Mouse (Mus musculus) hindbrain, embryonic 12.5 days (tissue): ENCODE measurements at regions not wholly inside any gene's neighbourhood (a gene's known extent, or its start where the extent isn't known, plus 50 kb on each side); places are given as distances from the start of the nearest gene placed in this dataset.

Experiments
- ATAC-seq: fragments of 200-750 bp; cut with Nextera tagmentation; 2 replicates; pipeline ENCODE4 v1.8.0; 2017; ENCODE audit warnings: moderate TSS enrichment; ENCODE audit not compliant: low FRiP score
- H3K27ac ChIP-seq: fragments of 300-500 bp; sonication (generic); 2 replicates; pipeline ENCODE4 v1.5.1; 2016; ENCODE audit warnings: mild to moderate bottlenecking
- H3K27me3 ChIP-seq: fragments of 300-500 bp; sonication (generic); 2 replicates; pipeline ENCODE4 v1.6.1; 2016; ENCODE audit warnings: mild to moderate bottlenecking
- H3K36me3 ChIP-seq: fragments of 300-500 bp; sonication (generic); 2 replicates; pipeline ENCODE4 v1.6.1; 2016; ENCODE audit warnings: mild to moderate bottlenecking
- H3K4me1 ChIP-seq: fragments of 300-500 bp; sonication (generic); 2 replicates; pipeline ENCODE4 v1.6.1; 2016
- H3K4me2 ChIP-seq: fragments of 300-500 bp; sonication (generic); replicated peaks from 2 replicates; pipeline ENCODE4 v1.6.1; 2016; ENCODE audit warnings: mild to moderate bottlenecking
- H3K4me3 ChIP-seq: fragments of 300-500 bp; sonication (generic); 2 replicates; pipeline ENCODE4 v1.5.1; 2016; ENCODE audit warnings: mild to moderate bottlenecking
- H3K9ac ChIP-seq: fragments of 300-500 bp; sonication (generic); 2 replicates; pipeline ENCODE4 v1.6.1; 2016; ENCODE audit warnings: mild to moderate bottlenecking, moderate library complexity
- H3K9me3 ChIP-seq: fragments of 300-500 bp; sonication (generic); replicated peaks from 2 replicates; pipeline ENCODE4 v1.6.1; 2016; ENCODE audit warnings: mild to moderate bottlenecking
- WGBS: fragments of 180-500 bp; shearing (Covaris S2); methylation state at CpG from one replicate; pipeline ENCODE4 v1.1.7; 2016; 5-methylcytosine and 5-hydroxymethylcytosine counted together

DNA sequence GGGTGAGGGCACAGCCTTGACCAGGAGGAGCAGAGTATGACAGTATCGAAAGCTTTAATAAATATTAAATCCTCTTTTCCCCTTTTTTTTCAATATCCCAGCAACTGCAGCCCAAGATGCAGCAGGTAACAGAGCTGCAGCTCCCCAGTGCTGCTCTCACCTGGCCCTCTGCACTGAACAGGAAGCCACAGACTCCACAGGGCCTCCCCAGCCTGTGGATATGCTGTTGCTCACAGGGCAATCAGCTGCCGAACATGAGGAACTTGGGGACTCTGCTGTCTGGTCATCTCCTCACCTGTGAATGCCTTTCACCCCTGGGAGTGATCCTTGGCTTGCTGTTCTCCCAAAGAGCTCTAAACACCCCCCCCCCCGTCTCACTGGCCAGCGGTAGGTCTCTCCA is 503.4 kb upstream of the Gm10131 start:
- Histone ChIP-seq H3K27me3 (no peaks in the 10 kb centered on the region; the same call in 1 of the 2 replicates), H3K4me1 (no peaks in the 10 kb centered on the region), H3K4me3 (no peak overlapping the region), H3K9ac (no peak overlapping the region), H3K9me3 (no peaks in the 10 kb centered on the region), H3K36me3 (no peaks in the 10 kb centered on the region), H3K27ac (no peak overlapping the region), H3K4me2 (no peak overlapping the region)
- 76% methylated on average over 4 of the region's 4 CpGs for WGBS
- ATAC-seq = no peak

DNA sequence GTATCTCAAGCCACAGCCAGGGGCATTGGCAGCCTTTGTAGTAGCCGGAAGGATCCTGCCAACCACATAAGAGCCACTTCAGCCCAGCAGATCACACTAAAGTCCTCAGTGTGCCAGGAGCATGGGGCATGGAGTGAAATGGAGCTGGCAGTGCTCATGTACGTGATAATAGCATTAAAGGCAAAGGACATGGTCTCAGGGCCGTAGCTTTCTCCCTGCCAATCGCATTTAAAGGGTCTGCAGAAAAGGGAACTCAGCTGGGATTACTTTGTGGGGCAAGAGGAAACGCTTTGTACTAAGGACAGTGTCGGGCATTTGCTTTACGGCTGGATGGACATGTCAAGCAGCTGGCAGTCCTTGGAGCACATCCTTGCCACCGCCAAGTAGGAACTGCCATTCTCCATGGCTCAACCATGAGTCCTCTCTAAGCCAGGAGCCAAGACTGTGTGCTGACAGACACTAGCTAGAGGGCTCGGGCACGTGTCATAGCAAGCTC is 502.5 kb upstream of the Gm10131 start:
- ATAC-seq = no peak
- Histone ChIP-seq H3K9me3 (no peaks in the 10 kb centered on the region), H3K27ac (no peak overlapping the region), H3K4me2 (no peak overlapping the region), H3K4me3 (no peak overlapping the region), H3K4me1 (no peaks in the 10 kb centered on the region), H3K36me3 (no peaks in the 10 kb centered on the region), H3K9ac (no peak overlapping the region), H3K27me3 (no peaks in the 10 kb centered on the region; the same call in 1 of the 2 replicates)
- 66% methylated on average over 10 of the region's 10 CpGs for WGBS

DNA sequence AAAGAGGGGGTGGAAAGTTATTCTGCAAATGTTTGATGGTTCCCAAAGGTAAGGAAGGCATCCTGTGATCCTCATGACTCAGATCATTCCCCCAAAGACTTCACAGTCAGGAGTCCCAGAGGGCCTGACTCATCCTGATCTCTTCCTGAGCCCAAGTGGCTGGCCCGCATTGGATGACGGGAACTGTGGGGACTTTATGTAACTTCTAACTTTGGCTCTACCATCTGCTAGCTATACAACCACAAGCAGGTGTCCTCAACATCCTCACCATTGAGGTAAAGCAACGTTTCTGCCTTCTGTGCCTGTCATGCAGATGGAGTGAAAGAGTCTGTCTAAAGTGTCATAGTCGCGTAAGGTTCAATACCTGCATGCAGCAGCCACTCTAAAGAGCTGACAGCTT is 501.6 kb upstream of the Gm10131 start:
- WGBS = 82% methylated on average over 5 of the region's 5 CpGs
- no peaks in the 10 kb centered on the region for H3K36me3 ChIP-seq
- H3K9me3 ChIP-seq = no peaks in the 10 kb centered on the region
- no peak overlapping the region for H3K4me2 ChIP-seq
- H3K4me3 ChIP-seq = no peak overlapping the region
- H3K27ac ChIP-seq = no peak overlapping the region
- no peaks in the 10 kb centered on the region; the same call in 1 of the 2 replicates for H3K27me3 ChIP-seq
- H3K9ac ChIP-seq = no peak overlapping the region
- no peaks in the 10 kb centered on the region for H3K4me1 ChIP-seq
- no peak for ATAC-seq

DNA sequence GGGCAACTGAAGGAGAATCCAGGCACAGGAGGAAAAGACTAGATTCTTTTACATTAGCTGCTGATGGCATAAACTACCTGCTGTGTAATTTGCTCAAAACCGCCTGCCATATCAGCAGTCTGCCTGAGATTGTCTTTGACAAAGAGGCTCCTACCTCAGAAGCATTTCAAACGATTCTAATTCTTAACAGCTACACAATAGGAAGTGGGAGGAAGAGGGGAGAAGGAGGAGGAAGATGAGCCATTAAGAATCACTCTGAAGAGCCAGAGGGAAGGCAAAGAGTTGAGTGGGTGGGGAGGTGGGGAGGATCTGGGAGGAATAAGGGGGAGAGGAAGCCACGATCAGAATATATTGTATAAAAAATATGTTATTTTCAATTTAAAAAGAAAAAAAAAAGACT is 500.9 kb upstream of the Gm10131 start:
- Histone ChIP-seq H3K9me3 (no peaks in the 10 kb centered on the region), H3K27ac (no peak overlapping the region), H3K4me2 (no peak overlapping the region), H3K27me3 (no peaks in the 10 kb centered on the region; the same call in 1 of the 2 replicates), H3K4me1 (no peaks in the 10 kb centered on the region), H3K4me3 (no peak overlapping the region), H3K36me3 (no peaks in the 10 kb centered on the region), H3K9ac (no peak overlapping the region)
- no peak for ATAC-seq
- WGBS = 67% methylated on average over 3 of the region's 3 CpGs

DNA sequence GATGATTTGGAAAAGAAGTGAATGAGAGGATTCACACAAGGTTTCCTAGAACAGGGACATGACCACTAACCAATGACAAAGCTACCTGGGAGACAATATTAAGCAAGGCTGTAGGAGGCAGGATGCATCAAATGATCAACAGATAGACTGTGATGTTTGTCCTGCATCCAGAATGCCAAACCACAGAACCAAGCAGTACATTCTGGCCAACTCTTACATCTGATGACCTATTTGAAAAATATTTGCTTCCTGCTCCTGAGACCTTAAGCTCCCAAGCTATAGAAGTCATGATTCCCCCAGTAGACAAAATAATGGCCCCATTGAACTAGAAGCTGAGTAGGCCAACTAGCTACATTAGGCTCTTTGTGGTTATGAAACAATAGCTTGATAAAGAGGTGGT is 498.6 kb upstream of the Gm10131 start:
- no peaks in the 10 kb centered on the region; the same call in 1 of the 2 replicates for H3K27me3 ChIP-seq
- no peak overlapping the region for H3K4me3 ChIP-seq
- H3K36me3 ChIP-seq = no peaks in the 10 kb centered on the region
- no peak for ATAC-seq
- no peaks in the 10 kb centered on the region for H3K4me1 ChIP-seq
- no peaks in the 10 kb centered on the region for H3K9me3 ChIP-seq
- H3K4me2 ChIP-seq = no peak overlapping the region
- H3K27ac ChIP-seq = no peak overlapping the region
- no peak overlapping the region for H3K9ac ChIP-seq

DNA sequence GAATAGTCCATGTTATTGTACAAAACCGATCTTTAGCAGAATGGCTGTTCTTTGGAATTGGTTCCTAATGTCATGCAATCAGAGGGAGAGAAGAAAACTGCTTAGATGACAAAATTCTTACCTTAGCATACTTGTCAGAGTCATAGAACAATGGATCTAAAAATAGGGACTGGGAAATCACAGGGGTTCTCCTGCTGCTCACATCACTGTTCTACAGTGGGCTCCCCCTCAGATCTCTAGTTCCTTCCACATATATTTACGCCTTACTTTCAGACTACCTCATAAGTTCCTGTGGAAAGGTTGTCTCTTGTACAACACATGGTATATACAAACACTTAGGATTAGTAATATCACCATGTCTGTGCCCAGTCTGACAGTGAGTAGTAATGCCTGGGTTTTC is 495.9 kb upstream of the Gm10131 start:
- Histone ChIP-seq H3K9ac (no peak overlapping the region), H3K36me3 (no peaks in the 10 kb centered on the region), H3K9me3 (no peaks in the 10 kb centered on the region), H3K27ac (no peak overlapping the region), H3K4me2 (no peak overlapping the region), H3K4me3 (no peak overlapping the region), H3K27me3 (no peaks in the 10 kb centered on the region), H3K4me1 (no peaks in the 10 kb centered on the region)
- ATAC-seq = no peak
- 94% methylated on average over 2 of the region's 2 CpGs for WGBS

DNA sequence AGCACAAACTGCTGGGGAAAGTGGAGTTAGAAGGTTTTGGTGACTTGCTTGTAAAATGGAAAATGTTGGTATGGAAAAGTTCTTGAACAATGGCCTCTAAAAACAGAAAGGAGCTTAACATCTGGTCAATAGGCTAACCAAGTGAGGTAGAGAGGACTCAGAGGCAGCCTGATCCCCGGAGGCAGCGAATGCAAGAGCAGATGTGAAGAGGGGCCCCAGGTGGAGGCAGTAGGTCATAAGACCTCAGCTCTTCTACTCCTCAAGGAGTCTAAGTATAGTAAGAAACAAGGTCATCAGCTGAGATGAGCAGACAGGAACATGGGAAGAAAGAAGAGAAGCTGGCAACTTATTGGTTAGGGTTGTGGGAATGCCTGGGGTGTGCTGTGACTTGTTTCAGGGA is 493.5 kb upstream of the Gm10131 start:
- Histone ChIP-seq H3K27me3 (no peaks in the 10 kb centered on the region), H3K9me3 (no peaks in the 10 kb centered on the region), H3K36me3 (no peaks in the 10 kb centered on the region), H3K4me2 (no peak overlapping the region), H3K9ac (no peak overlapping the region), H3K4me1 (peaks cover 4% of the 10 kb centered on the region; the same call in 1 of the 2 replicates), H3K4me3 (no peak overlapping the region), H3K27ac (no peak overlapping the region)
- WGBS = 98% methylated on average over 2 of the region's 2 CpGs
- ATAC-seq = no peak

DNA sequence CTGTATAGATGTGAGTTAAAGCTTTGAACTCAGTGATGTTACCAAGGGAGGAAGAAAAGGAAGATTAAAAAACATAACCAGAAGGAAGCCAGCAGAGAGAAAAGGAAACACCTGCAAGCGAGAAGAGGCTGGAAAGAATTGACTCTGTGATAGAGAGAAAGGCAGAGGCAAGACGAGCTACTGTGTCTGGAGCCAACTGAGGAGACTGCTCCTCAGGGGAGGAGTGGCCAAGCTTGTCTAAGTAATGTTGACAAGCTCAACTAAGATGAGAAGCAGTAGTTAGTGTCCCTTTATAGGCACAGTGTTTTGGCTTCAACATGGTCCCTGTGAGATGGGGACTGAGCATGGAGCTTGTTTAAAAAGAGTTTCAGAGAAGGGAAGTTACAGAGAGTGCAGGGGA is 493.0 kb upstream of the Gm10131 start:
- Histone ChIP-seq H3K36me3 (no peaks in the 10 kb centered on the region), H3K4me3 (no peak overlapping the region), H3K4me2 (no peak overlapping the region), H3K9ac (no peak overlapping the region), H3K9me3 (no peaks in the 10 kb centered on the region), H3K27ac (no peak overlapping the region), H3K4me1 (peaks cover 4% of the 10 kb centered on the region; the same call in 1 of the 2 replicates), H3K27me3 (no peaks in the 10 kb centered on the region)
- 77% methylated on average over 2 of the region's 2 CpGs for WGBS
- no peak for ATAC-seq

DNA sequence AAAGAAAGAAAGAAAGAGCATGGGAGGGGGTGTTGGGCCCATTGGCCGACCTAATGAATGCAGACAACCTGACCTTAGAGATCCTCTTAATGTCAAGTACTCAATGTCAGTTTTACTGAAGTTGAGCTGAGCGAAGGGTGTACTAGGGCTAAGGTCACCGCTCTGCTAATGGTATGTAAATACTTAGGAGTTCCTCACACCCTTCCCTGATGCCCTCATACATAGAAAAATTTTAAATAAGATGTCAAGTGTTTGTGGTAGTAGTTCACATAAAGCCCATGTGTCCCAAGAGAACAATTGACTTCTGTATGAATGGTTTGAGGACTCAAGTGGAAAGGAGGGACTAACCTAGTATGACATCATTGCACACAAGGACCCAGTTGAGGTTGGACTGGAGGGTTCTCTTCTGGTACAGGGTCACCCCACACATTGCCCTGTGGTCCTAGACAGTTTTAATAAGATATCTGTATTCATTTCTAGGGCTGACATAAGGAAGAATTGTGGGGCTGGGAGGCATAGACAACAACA is 490.0 kb upstream of the Gm10131 start:
- H3K36me3 ChIP-seq = no peaks in the 10 kb centered on the region
- no peaks in the 10 kb centered on the region for H3K27me3 ChIP-seq
- H3K9me3 ChIP-seq = no peaks in the 10 kb centered on the region
- no peak overlapping the region for H3K4me3 ChIP-seq
- ATAC-seq = no peak
- H3K4me2 ChIP-seq = no peak overlapping the region
- H3K9ac ChIP-seq = no peak overlapping the region
- peaks cover 4% of the 10 kb centered on the region; the same call in 1 of the 2 replicates for H3K4me1 ChIP-seq
- WGBS = 76% methylated on average over 3 of the region's 3 CpGs
- no peak overlapping the region for H3K27ac ChIP-seq

DNA sequence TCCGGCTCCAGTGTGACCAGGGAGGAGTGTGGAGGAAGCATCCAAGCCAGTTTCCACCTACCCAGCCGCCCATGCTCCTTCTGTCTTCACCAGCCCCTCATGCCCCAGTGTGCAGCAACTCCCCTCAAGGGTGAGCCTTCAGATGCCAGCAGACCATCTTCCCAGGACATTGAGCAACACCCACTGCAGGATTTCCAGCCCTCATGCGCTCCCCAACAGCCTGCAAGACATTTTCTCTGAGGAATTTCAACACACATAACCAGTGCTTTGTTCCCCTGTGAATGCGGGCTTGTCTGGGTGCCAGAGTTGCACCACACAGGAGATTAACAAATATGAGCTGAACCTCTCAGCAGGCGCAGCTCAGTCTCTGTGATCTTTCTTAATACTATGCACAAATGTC is 489.3 kb upstream of the Gm10131 start:
- no peak for ATAC-seq
- H3K27me3 ChIP-seq = no peaks in the 10 kb centered on the region
- peaks cover 4% of the 10 kb centered on the region; the same call in 1 of the 2 replicates for H3K4me1 ChIP-seq
- no peak overlapping the region for H3K27ac ChIP-seq
- H3K9ac ChIP-seq = no peak overlapping the region
- 69% methylated on average over 5 of the region's 5 CpGs for WGBS
- H3K4me2 ChIP-seq = no peak overlapping the region
- no peaks in the 10 kb centered on the region for H3K36me3 ChIP-seq
- no peak overlapping the region for H3K4me3 ChIP-seq
- H3K9me3 ChIP-seq = no peaks in the 10 kb centered on the region

DNA sequence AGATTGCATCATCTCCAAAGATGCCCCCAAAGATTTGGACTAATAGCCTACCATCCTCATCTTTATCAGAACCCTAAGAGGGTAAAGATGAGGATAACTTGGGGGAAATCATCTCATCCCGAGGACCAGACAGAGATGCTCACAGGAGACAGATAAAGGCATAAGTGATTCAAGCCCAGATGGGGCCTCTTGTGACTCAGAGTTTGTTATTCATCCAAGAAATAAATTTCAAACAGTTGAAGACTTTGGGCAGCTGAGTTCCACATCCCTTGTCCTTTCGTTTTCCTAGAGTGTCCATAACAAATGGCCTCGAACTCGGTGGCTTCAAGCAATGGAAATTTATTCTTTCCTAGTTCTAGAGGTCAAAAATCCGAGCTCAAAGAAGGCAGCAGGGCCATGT is 485.1 kb upstream of the Gm10131 start:
- Histone ChIP-seq H3K4me3 (no peak overlapping the region), H3K4me2 (no peak overlapping the region), H3K4me1 (peaks cover 4% of the 10 kb centered on the region; the same call in 1 of the 2 replicates), H3K9me3 (no peaks in the 10 kb centered on the region), H3K36me3 (no peaks in the 10 kb centered on the region), H3K9ac (no peak overlapping the region), H3K27ac (no peak overlapping the region), H3K27me3 (no peaks in the 10 kb centered on the region)
- 79% methylated on average over 5 of the region's 5 CpGs for WGBS
- ATAC-seq = no peak

DNA sequence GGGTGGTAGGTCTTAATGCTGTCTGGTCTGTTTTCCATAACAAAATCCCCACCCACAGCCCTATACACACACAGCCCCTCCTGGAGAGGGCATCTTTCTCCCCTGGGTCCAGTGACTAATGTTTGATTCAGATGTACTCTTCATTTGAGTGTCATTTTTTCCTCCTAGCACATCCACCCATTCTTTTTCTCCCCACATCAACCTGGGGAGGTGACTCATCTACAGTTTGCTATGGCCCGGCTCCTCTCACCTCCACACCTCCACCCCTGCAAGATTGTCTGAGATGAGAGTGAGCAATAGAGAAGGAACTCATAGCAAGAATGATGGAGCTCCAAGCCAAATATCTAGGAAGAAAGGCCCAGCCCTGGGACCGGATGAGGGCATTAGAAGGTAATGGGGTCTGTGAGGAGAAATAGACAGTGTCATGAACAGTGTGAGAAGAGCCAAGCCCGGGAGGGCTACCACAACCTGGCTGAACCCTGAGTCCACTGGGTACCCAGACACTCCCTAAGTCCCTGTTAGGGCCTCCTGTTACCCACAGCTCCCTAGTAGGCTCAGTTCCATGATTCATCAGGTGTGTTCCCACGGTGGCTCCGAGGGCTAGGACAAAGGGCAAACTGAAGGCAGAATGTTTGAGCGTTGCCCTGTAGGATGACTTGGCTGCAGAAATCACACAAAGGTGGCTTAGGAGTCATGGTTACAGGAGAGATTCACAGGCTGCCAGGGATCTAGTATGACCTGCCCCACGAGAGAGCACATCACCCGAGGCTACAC is 479.6 kb upstream of the Gm10131 start:
- 95% methylated on average over 8 of the region's 8 CpGs for WGBS
- Histone ChIP-seq H3K27me3 (no peaks in the 10 kb centered on the region), H3K36me3 (no peaks in the 10 kb centered on the region), H3K9ac (no peak overlapping the region), H3K4me1 (no peaks in the 10 kb centered on the region), H3K9me3 (no peaks in the 10 kb centered on the region), H3K4me2 (no peak overlapping the region), H3K4me3 (no peak overlapping the region), H3K27ac (no peak overlapping the region)
- ATAC-seq = no peak

DNA sequence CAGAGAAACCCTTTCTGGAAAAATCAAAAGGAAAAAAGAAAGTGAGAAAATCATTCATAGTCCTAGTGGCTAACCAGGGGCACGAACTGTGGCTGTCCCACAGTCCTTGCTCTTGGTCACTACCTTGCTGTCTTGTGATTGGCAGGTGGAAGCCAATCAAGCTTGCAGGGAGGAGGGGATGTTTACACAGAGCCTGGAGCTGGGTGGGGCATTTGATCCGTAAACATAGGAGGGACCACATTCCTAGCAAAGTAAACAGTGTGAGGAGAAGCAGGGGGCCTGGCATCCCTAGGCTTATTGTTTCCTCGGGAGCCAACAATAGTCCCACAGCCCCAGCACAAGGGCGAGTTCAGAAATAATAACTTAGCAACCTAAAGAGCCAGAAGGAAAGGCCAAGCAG is 466.5 kb upstream of the Gm10131 start:
- Histone ChIP-seq H3K27me3 (no peaks in the 10 kb centered on the region), H3K27ac (no peak overlapping the region), H3K4me3 (no peak overlapping the region), H3K36me3 (no peaks in the 10 kb centered on the region), H3K9ac (no peak overlapping the region), H3K4me2 (no peak overlapping the region), H3K9me3 (no peaks in the 10 kb centered on the region), H3K4me1 (peaks cover 2% of the 10 kb centered on the region; the same call in 1 of the 2 replicates)
- ATAC-seq = no peak
- 23% methylated on average over 4 of the region's 4 CpGs for WGBS
